Mouse (Mus musculus) MEL (cell line): ENCODE data around the gene Lmnb2.

Source experiments
- CTCF ChIP-seq, 3 experiments: IDR thresholded peaks in 2 of 3; conservative IDR thresholded peaks in 1 of 3; 2 replicates each; pipeline ENCODE4 v1.5.1; 2011 to 2012; ENCODE audit warnings: low read length in 3 of 3, low read depth in 2 of 3, mild to moderate bottlenecking in 2 of 3, improper control_type of control experiment in 1 of 3, inconsistent platforms in 1 of 3, mixed read lengths in 1 of 3, moderate library complexity in 1 of 3; ENCODE audit not compliant: control insufficient read depth in 1 of 3, insufficient read depth in 1 of 3, poor library complexity in 1 of 3, severe bottlenecking in 1 of 3
- EP300 ChIP-seq, 2 experiments: IDR thresholded peaks; 2 replicates each; pipeline ENCODE4 v1.6.1; 2011; ENCODE audit warnings: improper control_type of control experiment in 2 of 2, low read length in 2 of 2, low read depth in 1 of 2, mild to moderate bottlenecking in 1 of 2
- MAFK ChIP-seq: IDR thresholded peaks from 2 replicates; pipeline ENCODE4 v1.6.1; 2011; ENCODE audit warnings: low read depth, mild to moderate bottlenecking, low read length, improper control_type of control experiment, borderline replicate concordance
- MAX ChIP-seq: IDR thresholded peaks from 2 replicates; pipeline ENCODE4 v1.6.1; 2011; ENCODE audit warnings: low read length, improper control_type of control experiment
- MEF2A ChIP-seq: IDR thresholded peaks from 2 replicates; pipeline ENCODE4 v1.6.1; 2014; ENCODE audit warnings: low read depth, mild to moderate bottlenecking, inconsistent platforms, low read length, improper control_type of control experiment; ENCODE audit not compliant: poor library complexity, insufficient replicate concordance, severe bottlenecking; ENCODE audit errors: extremely low read depth
- MYC ChIP-seq: IDR thresholded peaks from 2 replicates; pipeline ENCODE4 v1.6.1; 2011; ENCODE audit warnings: low read depth, mild to moderate bottlenecking, low read length, improper control_type of control experiment, moderate library complexity
- NELFE ChIP-seq: IDR thresholded peaks from 2 replicates; pipeline ENCODE4 v1.6.1; 2011; ENCODE audit warnings: low read depth, low read length, improper control_type of control experiment
- NRF1 ChIP-seq: IDR thresholded peaks from 2 replicates; pipeline ENCODE4 v1.6.1; 2014; ENCODE audit warnings: low read depth, mild to moderate bottlenecking, inconsistent platforms, low read length, improper control_type of control experiment, moderate library complexity; ENCODE audit not compliant: poor library complexity, insufficient read depth, severe bottlenecking
- POLR2A ChIP-seq, 2 experiments: IDR thresholded peaks; 2 replicates each; pipeline ENCODE4 v1.6.1; 2011 to 2012; ENCODE audit warnings: low read length in 2 of 2, mild to moderate bottlenecking in 2 of 2, control low read depth in 1 of 2, improper control_type of control experiment in 1 of 2, low read depth in 1 of 2, moderate library complexity in 1 of 2; ENCODE audit not compliant: control insufficient read depth in 1 of 2, insufficient read depth in 1 of 2, poor library complexity in 1 of 2
- POLR2AphosphoS2 ChIP-seq: IDR thresholded peaks from 2 replicates; pipeline ENCODE4 v1.6.1; 2011; ENCODE audit warnings: low read length, improper control_type of control experiment
- USF1 ChIP-seq: IDR thresholded peaks from 2 replicates; pipeline ENCODE4 v1.6.1; 2014; ENCODE audit warnings: low read depth, mild to moderate bottlenecking, inconsistent platforms, low read length, improper control_type of control experiment, moderate library complexity
- ZKSCAN1 ChIP-seq: IDR thresholded peaks from 2 replicates; pipeline ENCODE4 v1.6.1; 2012; ENCODE audit warnings: low read depth, mild to moderate bottlenecking, inconsistent platforms, low read length, improper control_type of control experiment, moderate library complexity
- ZMIZ1 ChIP-seq: IDR thresholded peaks from 2 replicates; pipeline ENCODE4 v1.6.1; 2012; ENCODE audit warnings: low read depth, mild to moderate bottlenecking, inconsistent platforms, low read length, improper control_type of control experiment, moderate library complexity
- ZNF384 ChIP-seq: IDR thresholded peaks from 2 replicates; pipeline ENCODE4 v1.6.1; 2012; ENCODE audit warnings: low read depth, mild to moderate bottlenecking, inconsistent platforms, low read length, improper control_type of control experiment

DNA sequence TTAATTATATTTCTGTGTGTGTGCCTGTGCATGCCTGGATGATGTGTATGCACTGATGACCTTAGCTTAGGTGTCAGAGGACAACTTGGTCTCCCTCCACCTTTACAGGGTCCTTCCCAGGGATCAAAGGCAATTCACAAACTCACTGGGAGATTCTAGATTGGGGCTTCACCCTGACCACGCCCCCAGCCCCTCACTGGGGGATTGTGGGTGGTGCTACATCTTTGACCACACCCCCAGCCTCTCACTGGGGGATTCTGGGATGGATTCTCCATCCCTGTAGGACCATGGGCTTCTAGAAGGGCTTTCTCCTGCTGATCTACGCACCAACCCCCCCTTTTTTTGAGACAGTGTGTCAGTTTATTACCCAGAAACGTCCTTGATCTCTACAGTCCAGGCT lies 7.4 kb upstream of the Lmnb2 start:
- TF ChIP-seq POLR2A (IDR thresholded peaks at IDR 0.05; ENCODE audit: control insufficient read depth in 1 of 2, insufficient read depth in 1 of 2, low read depth in 1 of 2, low read length in 2 of 2, poor library complexity in 1 of 2), result no peak
- TF ChIP-seq MAX, result no peak
- no peak for TF ChIP-seq MEF2A
- TF ChIP-seq EP300 (IDR thresholded peaks at IDR 0.05; ENCODE audit: low read depth in 1 of 2, low read length in 2 of 2), result no peak
- no peak for TF ChIP-seq CTCF (IDR thresholded peaks at IDR 0.05 in 2 of 3, conservative IDR thresholded peaks at IDR 0.05 in 1 of 3; ENCODE audit: control insufficient read depth in 1 of 3, insufficient read depth in 1 of 3, low read depth in 2 of 3, low read length in 3 of 3, poor library complexity in 1 of 3, severe bottlenecking in 1 of 3)
- TF ChIP-seq ZNF384, result no peak
- no peak for TF ChIP-seq ZKSCAN1
- TF ChIP-seq NELFE, result no peak
- TF ChIP-seq POLR2AphosphoS2, result no peak
- no peak for TF ChIP-seq MYC
- TF ChIP-seq NRF1, result no peak
- no peak for TF ChIP-seq ZMIZ1
- no peak for TF ChIP-seq USF1
- TF ChIP-seq MAFK, result no peak
